8 mouse cellular contexts compared by ENCODE assay signal in genomic region chr11:63923386-63923785, GRCm38 (mm10). TPM values are rescaled to one million over a fixed set of nuclear protein-coding genes. Genes with fewer than 3 reads are reported as not detected.
A peak's percentile ranks its signal among the peaks of the same experiment; 100 is the strongest.
DNase-seq lines count a peak whose midpoint lies in the region; ATAC-seq lines count a peak whose summit lies in the region.

No protein-coding gene starts in this region.

- no peaks in the 10 kb centered on the region for H3K4me1 ChIP-seq in brown adipose tissue, adult 24 weeks (ENCODE audit: control insufficient read depth, insufficient read depth, insufficient read length, low read length)
- H3K4me1 ChIP-seq in hindbrain, embryonic 11.5 days (replicated peaks; ENCODE audit: control insufficient read depth, insufficient read depth, low read length), result peaks cover 5% of the 10 kb centered on the region; the same call in 1 of the 2 replicates
- H3K4me1 ChIP-seq in liver, embryonic 15.5 days (replicated peaks), result peaks cover 24% of the 10 kb centered on the region; the same call in 1 of the 2 replicates
- H3K4me1 ChIP-seq in neural tube, embryonic 13.5 days (replicated peaks), result peaks cover 60% of the 10 kb centered on the region

- peak overlapping the region; percentile 12; the same call in 1 of the 2 replicates for H3K4me3 ChIP-seq in brown adipose tissue, adult 24 weeks (ENCODE audit: insufficient read depth, low read depth, low read length)
- peak overlapping the region; percentile 33 for H3K4me3 ChIP-seq in hindbrain, embryonic 11.5 days (ENCODE audit: low read depth, low read length)
- H3K4me3 ChIP-seq in liver, embryonic 15.5 days (replicated peaks), result peak overlapping the region; percentile 35
- peak overlapping the region; percentile 37 for H3K4me3 ChIP-seq in neural tube, embryonic 13.5 days

- no peaks in the 10 kb centered on the region for H3K9me3 ChIP-seq in hindbrain, embryonic 11.5 days (ENCODE audit: control insufficient read depth, low read length)
- no peaks in the 10 kb centered on the region for H3K9me3 ChIP-seq in liver, embryonic 15.5 days (replicated peaks)
- H3K9me3 ChIP-seq in neural tube, embryonic 13.5 days, result no peaks in the 10 kb centered on the region

- 0 out of 2 replicates have a peak overlapping the region, but pooled peaks have one; percentile 15 for H3K9ac ChIP-seq in hindbrain, embryonic 11.5 days (ENCODE audit: low read depth, low read length)
- no peak overlapping the region for H3K9ac ChIP-seq in liver, embryonic 15.5 days
- H3K9ac ChIP-seq in neural tube, embryonic 13.5 days, result peak overlapping the region; percentile 53

- H3K4me2 ChIP-seq in hindbrain, embryonic 11.5 days (replicated peaks; ENCODE audit: low read depth, low read length), result peak overlapping the region; percentile 43
- H3K4me2 ChIP-seq in liver, embryonic 15.5 days, result peak overlapping the region; percentile 61
- H3K4me2 ChIP-seq in neural tube, embryonic 13.5 days, result peak overlapping the region; percentile 89

- peaks cover 17% of the 10 kb centered on the region for H3K27me3 ChIP-seq in hindbrain, embryonic 11.5 days (ENCODE audit: control insufficient read depth, insufficient read depth, low read length)
- peaks cover 88% of the 10 kb centered on the region for H3K27me3 ChIP-seq in liver, embryonic 15.5 days
- peaks cover 53% of the 10 kb centered on the region for H3K27me3 ChIP-seq in neural tube, embryonic 13.5 days

- no peak for ATAC-seq in hindbrain, embryonic 11.5 days (ENCODE audit: low FRiP score)
- no peak for ATAC-seq in liver, embryonic 15.5 days (ENCODE audit: insufficient read depth)
- ATAC-seq in neural tube, embryonic 13.5 days (ENCODE audit: low read depth), result no peak

- no peaks in the 10 kb centered on the region for H3K36me3 ChIP-seq in hindbrain, embryonic 11.5 days (ENCODE audit: control insufficient read depth, insufficient read depth, low read length)
- no peaks in the 10 kb centered on the region for H3K36me3 ChIP-seq in liver, embryonic 15.5 days (replicated peaks)
- no peaks in the 10 kb centered on the region for H3K36me3 ChIP-seq in neural tube, embryonic 13.5 days

- peak; percentile 27 for DNase-seq in adrenal gland, adult 2 months
- DNase-seq in adrenal gland, adult 18-20 months (ENCODE audit: low spot score in 2 of 2), result no peak
- DNase-seq in hindbrain, embryonic 11.5 days (ENCODE audit: low spot score), result peak; percentile 66
- no peak for DNase-seq in frontal cortex, postnatal 36 days (ENCODE audit: low spot score in 2 of 2)
- DNase-seq in cerebellum, postnatal 4 days (ENCODE audit: low spot score in 2 of 2), result no peak

- H3K27ac ChIP-seq in brown adipose tissue, adult 24 weeks (replicated peaks; ENCODE audit: low read depth, low read length), result no peak overlapping the region
- no peak overlapping the region for H3K27ac ChIP-seq in hindbrain, embryonic 11.5 days (ENCODE audit: low read depth, low read length)
- no peak overlapping the region for H3K27ac ChIP-seq in liver, embryonic 15.5 days (replicated peaks)
- H3K27ac ChIP-seq in neural tube, embryonic 13.5 days (replicated peaks), result no peak overlapping the region

- 1% methylated on average over 29 of the region's 29 CpGs for WGBS in hindbrain, embryonic 11.5 days
- under 1% methylated on average over 29 of the region's 29 CpGs for WGBS in liver, embryonic 15.5 days (ENCODE audit: insufficient replicate concordance)
- WGBS in neural tube, embryonic 13.5 days, result under 1% methylated on average over 29 of the region's 29 CpGs

RNA-seq across cellular contexts. Expression of gene Hs3st3b1, which starts 1.3 kb away (rescaled TPM):
- total RNA-seq in adrenal gland, adult 2 months (2021), result 1 to 10 TPM; 1.7 to 1.8 TPM
- 4.1 and 4.8 TPM in 2 replicates for polyA plus RNA-seq in adrenal gland, adult 2 months (2012; rRNA removed)
- 1 to 10 TPM; 1.8 to 2.7 TPM for total RNA-seq in adrenal gland, adult 18-20 months (2021)
- 0.67 and 0.75 TPM in 2 replicates for polyA plus RNA-seq in brown adipose tissue, adult 24 weeks (2012; ENCODE audit: insufficient read depth, insufficient read length, missing spikeins)
- 8.9 and 10.8 TPM in 2 replicates for polyA plus RNA-seq in hindbrain, embryonic 11.5 days (2014; fragmentation: Nextera tagmentation; extraction: Ambion mirVana)
- 13.4 and 14.6 TPM in 2 replicates for polyA plus RNA-seq in liver, embryonic 15.5 days (2015; fragmentation: Nextera tagmentation; extraction: Ambion mirVana)
- 7.3 and 9.4 TPM in 2 replicates for polyA plus RNA-seq in neural tube, embryonic 13.5 days (2015; fragmentation: Nextera tagmentation; extraction: Ambion mirVana)

Comparison
In these comparisons a context has a peak if more than half of its experiments do, and no peak if none do; other contexts are left out.
1. DNase-seq: peak in adrenal gland, adult 2 months (single experiment) and hindbrain, embryonic 11.5 days (single experiment); none in adrenal gland, adult 18-20 months (0 of 2), frontal cortex, postnatal 36 days (0 of 2) and cerebellum, postnatal 4 days (0 of 2).
2. Peak in every context shown above with its lines, with median percentiles within 50 percentile points of each other: H3K4me3 ChIP-seq and H3K4me2 ChIP-seq.